Mouse (Mus musculus) layer of hippocampus, postnatal 36 days (tissue): ENCODE data around the gene Slc46a2. TPM values are rescaled to one million over a fixed set of nuclear protein-coding genes. Genes with fewer than 3 reads are reported as not detected.

Experiments used
- DNase-seq, 2 experiments: peaks; one replicate each; pipeline ENCODE4 v3.0.0; 2022
- total RNA-seq, 2 experiments: library from RNA; stranded (reverse); gene quantifications; 2 replicates each; pipeline ENCODE4 v1.2.3; 2021

The Slc46a2 gene
- total RNA-seq, 2 experiments from 2014 or later, result not detected

- DNase-seq, result no peak
Measured at GRCm38 (mm10) chr4:59891723-59892416, 23.0 kb downstream of the Slc46a2 start.

GRCm38 (mm10) chr4:59890086-59890600, 24.7 kb downstream of the Slc46a2 start:
- DNase-seq, result no peak

DNA sequence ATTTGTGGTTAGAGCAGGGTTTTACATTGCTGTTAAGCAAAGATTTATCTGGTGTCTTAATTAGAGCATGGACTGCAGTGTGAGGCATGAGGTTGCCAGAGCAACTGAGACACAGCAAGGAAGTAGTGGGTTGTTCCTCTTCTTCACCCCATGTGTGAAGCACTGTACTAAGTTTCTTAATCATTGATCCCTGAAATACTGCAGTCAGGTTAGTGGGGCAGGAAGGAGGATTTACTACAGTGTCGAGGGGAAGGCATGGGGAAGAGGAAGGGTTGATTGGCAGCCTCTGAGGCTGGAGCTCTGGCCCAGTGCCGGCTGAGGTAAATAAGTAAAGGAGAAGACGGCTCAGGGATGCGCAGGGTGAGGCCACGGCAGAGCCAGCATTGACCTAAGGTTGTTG, 26.8 kb downstream of the Slc46a2 start:
- DNase-seq, result no peak

DNA sequence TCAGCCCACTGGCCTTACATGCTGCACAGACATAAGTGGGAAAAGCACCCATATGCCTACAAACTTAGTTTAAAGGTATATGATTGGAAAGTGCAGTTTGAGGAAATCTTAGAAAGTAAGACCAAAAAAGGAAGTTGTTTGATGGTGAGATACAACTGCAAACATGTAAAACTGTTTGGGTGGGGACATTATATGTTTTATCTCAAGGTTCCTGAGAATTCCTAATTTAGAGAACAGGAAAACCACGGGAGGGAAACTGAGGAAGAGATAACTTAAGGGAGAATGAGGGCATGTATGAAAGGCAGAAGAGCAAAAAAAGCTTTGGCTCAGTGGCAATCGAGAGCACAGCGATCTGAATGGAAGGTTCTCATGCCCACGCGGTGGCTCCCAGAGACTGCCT, 27.8 kb downstream of the Slc46a2 start:
- DNase-seq, result no peak

DNA sequence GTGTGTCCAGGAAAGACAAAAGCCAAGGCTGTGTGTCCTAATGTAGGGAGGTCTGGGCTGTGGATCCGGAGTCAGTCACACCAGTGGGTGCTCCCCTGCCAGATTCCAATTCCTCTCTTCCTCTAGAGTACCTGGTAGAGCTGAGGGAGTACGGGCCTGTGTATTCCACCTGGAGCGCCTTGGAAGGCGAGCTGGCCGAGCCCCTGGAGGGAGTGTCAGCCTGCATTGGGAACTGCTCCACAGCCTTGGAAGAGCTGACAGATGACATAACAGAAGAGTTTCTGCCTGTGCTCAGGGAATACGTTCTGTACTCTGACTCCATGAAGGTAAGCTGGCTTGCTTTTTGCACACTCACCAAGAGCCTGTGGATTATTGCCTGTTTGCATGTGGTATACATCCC, 28.6 kb downstream of the Slc46a2 start:
- DNase-seq, result no peak

DNA sequence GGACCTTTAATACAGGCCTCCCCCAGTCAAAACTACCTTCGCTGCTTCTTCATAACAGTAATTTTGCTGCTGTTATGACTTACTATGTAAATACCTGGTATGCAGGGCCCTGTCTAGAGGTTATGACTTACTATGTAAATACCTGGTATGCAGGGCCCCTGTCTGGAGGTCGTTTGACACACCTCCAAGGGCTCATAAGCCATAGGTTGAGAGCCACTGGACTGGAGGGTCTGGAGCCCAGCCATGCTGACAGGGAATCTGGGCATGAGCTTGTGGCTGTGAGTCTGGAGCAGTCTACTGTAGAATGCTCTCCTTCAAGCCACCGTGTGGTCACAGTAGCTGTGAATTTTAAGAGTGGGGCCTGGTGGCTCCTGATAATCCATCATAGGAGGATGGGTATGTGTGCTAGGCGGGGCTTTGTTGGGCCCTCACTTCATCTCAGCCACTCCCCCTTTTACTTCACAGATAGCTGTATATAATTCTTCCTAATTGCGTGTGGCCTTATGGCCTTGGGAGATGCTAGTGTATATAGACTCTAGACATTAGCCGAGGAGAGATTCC, 30.6 kb downstream of the Slc46a2 start:
- DNase-seq, result no peak

DNA sequence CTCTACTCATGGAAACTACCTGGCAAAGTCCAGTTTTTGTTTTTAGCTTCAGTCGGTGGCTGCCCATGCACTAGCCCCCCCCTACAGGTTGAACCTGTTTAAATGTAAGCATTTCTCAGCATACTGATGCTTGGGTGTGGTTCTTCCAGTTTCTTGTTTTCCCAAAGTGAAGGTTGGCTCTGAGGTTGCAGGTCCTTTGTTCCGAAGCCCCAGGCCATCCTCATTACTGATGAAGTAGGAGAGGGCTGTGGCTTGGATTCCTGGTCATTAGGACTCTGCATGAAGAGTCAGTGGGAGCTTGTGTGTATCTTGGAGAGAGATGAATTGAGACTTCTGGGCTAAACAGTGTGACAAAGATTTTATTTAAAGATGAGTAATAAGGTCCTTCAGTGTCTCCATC, 33.6 kb downstream of the Slc46a2 start:
- no peak for DNase-seq

DNA sequence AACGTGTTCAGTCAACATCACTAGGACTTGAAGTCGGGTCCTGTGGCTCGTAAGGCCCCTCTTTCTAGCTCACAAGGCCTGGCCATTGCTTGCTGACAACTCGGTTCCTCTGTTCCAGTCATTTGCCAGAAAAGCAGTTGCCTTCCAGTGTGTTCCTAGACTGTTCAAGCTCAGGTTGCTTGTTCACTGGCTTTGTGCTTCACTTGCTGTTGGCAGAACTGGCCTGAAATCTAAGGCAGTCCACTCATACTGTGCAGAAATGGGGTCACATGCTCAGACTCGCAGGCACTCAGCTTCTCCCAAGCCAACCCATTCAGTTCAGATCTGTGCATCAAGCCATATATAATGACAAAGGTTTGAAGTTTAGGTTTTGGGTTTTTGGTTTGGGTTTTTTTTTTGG, 34.1 kb downstream of the Slc46a2 start:
- no peak for DNase-seq

- DNase-seq, result no peak
Measured at GRCm38 (mm10) chr4:59879444-59879843, 35.4 kb downstream of the Slc46a2 start.

DNA sequence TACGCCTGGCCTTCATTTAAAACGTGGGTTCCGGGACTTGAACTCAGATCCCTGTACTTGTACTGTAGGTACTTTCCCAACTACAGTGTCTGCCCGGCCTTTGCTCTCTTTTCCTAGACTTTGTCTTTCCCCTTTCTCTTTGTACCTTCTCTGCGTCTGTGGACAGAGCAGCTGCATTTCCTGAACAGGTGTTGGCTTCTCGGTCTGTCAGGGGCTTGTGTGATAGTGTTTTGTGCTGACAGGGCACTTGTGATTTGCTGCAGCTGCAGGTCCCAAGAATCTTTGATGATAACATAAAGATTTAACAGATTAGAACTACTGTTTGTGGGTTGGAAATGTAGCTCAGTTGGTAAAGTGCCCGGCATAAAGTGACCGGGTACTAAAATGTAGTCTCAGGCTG, 36.3 kb downstream of the Slc46a2 start:
- DNase-seq, result no peak

- DNase-seq, result no peak
Measured at GRCm38 (mm10) chr4:59877025-59877424, 37.8 kb downstream of the Slc46a2 start.

DNA sequence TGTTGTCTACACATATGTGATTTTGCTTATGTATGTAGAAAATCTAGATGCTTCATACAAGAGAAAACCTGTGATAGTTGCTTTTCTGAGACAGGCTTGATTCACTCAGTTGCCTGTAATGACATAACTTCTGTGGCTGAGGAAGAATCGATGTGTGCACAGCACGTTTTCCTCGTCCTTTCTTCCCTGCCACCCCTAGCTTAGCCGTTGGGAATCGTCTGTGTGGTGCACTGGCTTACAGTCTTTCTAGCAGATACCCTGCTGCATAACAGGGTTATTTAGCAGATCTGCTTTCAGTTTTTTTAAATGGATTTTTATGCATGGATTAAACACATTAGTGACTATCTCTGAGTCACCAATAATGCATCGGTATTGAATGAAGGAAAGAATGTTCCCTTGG, 38.3 kb downstream of the Slc46a2 start:
- DNase-seq, result no peak

GRCm38 (mm10) chr4:59873830-59874229, 41.0 kb downstream of the Slc46a2 start:
- DNase-seq, result no peak

- DNase-seq, result no peak
Measured at GRCm38 (mm10) chr4:59873240-59873639, 41.6 kb downstream of the Slc46a2 start.

DNA sequence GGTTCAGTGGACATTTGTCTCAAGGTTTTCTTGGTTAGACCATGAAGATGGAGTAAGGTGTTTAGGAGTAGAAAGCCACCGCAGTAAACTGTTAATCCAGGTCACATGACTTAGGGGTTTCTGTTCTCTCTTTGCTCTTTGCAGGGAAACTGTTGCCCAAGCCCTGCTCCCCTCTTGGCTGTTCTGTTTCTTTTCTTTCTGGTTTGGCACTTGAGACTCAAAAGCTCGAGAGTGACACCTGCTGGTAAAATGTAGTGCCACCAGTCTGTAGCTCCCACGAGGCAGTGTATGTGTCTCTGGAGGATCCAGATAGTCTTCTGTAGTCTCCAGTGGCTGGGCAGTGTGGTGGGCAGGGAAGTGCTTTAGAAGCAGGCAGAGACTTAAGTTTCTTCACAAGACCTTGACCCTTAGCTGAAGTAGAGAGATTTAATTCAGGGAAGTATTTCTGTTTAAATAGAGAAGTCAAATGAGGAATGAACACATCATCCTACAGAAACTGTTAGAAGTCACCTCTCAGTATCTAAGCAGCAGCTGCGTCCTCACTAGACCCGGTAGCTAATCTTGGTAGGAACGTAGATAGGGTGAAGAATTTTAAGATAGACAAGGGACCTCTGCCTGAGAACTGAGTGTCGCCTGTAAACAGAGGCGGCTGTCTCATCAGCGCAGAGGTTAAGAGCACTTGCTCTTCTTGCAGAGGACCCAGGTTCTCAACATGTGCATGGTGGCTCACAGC, 43.8 kb downstream of the Slc46a2 start:
- peak; percentile 72 to 81 for DNase-seq

GRCm38 (mm10) chr4:59870433-59870832, 44.4 kb downstream of the Slc46a2 start:
- DNase-seq, result no peak

DNA sequence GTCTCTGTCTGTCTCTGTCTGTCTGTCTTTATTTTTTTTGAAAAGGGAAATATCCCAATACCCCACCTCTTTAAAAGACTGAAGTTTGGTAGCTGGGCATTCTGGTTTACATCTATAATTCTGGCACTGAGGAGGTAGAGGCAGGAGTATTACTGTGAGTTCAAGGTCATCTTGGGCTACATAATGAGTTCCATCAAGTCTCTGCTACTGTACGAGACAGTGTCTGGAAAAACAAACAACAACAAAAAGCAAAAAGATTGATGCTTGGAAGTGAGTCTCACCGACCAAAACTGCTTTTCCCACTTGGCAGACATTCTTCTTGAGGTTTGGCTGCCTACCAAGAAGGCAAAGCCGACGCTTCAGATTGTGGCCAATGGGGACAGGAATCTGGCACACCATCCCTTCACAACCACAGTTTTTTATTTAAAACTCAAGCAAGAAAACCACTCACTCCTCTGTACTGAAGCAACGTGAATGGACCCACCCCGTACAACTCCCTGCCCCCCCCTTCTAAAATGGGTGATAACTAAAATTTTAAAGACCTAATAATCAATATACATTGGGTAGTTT, 45.3 kb downstream of the Slc46a2 start:
- peak in 1 of 2 experiments; percentile 29 for DNase-seq

DNA sequence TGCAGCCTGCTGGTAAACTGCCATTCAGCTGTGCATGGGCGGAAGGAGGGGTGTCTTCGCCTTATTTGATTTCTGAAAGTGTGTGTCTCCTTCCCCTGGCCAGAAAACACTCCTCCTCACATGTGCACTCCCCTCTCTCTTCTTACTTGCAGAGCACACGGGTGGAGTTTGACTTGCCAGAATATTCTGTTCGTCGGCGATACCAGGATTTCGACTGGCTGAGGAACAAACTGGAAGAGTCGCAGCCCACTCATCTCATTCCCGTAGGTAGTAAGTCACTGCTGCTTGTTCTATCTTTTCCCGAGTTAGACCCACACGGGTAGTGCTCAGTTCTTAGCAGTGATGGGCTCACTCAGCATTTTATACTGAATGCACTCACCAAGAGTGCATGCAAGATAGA, 46.8 kb downstream of the Slc46a2 start:
- DNase-seq, result no peak

DNA sequence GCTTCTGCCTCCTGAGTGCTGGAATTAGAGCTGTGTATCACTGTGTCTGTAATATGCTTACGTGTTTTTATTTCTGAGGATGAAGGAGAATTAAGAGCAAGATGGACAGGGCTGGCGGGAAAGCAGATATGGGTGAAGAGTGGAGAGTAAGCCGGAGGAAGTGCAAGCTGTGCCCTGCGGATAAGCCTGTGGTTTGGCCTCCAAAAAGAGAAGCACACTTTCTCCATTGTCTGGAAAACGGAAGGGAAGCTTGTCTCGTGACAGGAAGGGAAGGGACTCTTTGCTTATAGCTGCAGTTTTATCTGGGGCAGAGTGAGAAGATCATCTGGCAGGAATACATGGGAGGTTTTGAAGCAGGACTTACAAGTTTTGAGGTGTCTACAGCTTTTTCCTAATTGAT, 51.0 kb downstream of the Slc46a2 start:
- DNase-seq, result no peak

GRCm38 (mm10) chr4:59862335-59862734, 52.5 kb downstream of the Slc46a2 start:
- DNase-seq, result no peak

DNA sequence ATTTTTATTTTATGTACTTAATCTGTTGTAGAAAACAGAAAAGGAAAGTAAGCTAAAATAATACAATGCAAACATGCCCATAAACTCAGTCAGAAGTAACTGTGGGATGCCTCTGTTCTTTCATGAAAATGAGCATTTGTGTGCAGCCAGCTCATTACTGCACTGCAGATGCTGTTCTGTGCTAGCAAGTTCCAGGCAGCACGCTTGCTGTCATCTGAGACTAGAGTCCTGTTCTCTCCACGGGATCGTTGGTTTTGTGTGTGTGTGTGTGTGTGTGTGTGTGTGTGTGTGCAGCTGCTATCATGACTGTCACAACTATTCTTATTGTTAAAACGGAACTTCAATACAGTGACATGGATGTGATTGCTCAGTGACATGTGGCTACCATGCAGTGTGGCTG, 53.0 kb downstream of the Slc46a2 start:
- DNase-seq, result peak in 1 of 2 experiments; percentile 50

DNA sequence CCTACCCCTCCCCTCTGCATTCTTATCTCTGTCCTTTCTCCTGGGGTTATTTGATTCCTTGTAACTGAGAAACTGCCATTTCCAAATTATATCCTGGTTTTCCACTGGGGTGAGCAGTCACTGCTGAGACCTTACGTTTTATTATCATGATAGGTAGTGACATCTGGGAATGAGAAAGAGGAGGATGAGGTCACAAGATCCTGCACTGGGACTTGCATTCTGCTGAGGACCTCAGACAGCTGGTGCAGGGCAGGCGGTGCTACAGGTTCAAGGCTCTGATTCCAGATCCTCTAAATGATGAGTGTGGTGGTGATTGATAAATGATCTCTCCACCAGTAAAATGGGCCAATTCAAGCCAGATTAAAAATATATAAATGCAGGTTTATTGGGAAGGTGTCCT, 54.4 kb downstream of the Slc46a2 start:
- DNase-seq, result no peak

DNA sequence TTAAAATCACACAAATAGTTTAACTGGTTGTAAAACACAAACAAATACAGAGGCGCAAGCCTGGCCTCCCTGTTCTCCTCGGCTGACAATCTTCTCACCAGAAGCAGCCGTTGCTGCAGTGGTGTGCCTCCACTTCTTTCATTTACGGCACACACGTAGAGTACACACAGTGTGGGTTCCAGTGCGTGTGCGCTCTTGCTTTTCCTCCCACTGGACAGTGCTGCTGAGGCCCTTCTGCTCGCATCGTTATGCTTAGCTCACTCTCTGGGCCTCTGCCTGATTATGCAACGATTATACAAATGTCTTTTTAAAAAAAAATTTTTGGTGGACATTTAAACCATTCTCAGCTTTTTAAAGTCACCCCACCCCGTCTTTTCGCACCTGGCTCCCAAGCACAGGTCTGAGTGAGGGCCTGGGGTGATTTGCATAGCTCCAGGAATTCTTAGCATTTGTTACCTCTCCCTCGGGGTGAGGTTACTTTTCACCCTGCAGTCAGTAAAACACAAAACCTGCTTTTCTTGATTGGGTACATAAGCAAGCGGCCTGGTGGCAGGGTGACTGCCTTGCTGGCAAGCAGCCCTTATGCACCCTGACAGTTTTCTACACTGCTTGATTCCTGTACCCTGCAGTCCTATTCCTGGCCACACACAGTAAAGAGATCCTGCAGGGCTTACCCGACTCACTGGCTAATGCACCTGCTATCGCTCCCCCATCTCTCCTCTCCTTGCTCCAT, 55.0 kb downstream of the Slc46a2 start:
- DNase-seq, result no peak
